Mouse (Mus musculus) layer of hippocampus, postnatal 25 days (tissue): Measurements from ENCODE around the gene Rad54l2. TPM values are rescaled to one million over a fixed set of nuclear protein-coding genes. Genes with fewer than 3 reads are reported as not detected.

Experiments
- total RNA-seq, 2 experiments: library from RNA; stranded (reverse); gene quantifications; 2 replicates each; pipeline ENCODE4 v1.2.3; 2021

Rad54l2 gene
- total RNA-seq, 2 experiments from 2014 or later: 14.2 to 17.6 TPM

Other genes starting within 250 kb of the Rad54l2 start
- not detected for gene Iqcf3, start 227.6 kb downstream of the Rad54l2 start, total RNA-seq
- gene Iqcf4, start 218.2 kb downstream of the Rad54l2 start, total RNA-seq: not detected
- gene Iqcf6, start 162.6 kb downstream of the Rad54l2 start, total RNA-seq: not detected
- 10 to 100 TPM; 63.9 to 84.0 TPM for gene Grm2, start 133.1 kb downstream of the Rad54l2 start, total RNA-seq
- 100 to 1,000 TPM; 102 to 104 TPM for gene Tex264, start 103.3 kb downstream of the Rad54l2 start, total RNA-seq
- 10 to 100 TPM; 28.5 to 29.4 TPM for gene Dcaf1, start 32.7 kb upstream of the Rad54l2 start, total RNA-seq
- gene Rbm15b, start 98.2 kb upstream of the Rad54l2 start, total RNA-seq: 10 to 100 TPM; 50.1 to 51.6 TPM
- 100 to 1,000 TPM; 112 to 146 TPM for gene Manf, start 102.8 kb upstream of the Rad54l2 start, total RNA-seq